Mouse (Mus musculus): ENCODE measurements around the gene Asphd1.

Gene Asphd1

GRCm38 (mm10) chr7:126949403-126949792 is at the start of gene Asphd1:
TSS of gene Asphd1 (minus strand) at chr7:126949582.
- DNase-seq (ENCODE audit: low spot score) = no peak

DNA sequence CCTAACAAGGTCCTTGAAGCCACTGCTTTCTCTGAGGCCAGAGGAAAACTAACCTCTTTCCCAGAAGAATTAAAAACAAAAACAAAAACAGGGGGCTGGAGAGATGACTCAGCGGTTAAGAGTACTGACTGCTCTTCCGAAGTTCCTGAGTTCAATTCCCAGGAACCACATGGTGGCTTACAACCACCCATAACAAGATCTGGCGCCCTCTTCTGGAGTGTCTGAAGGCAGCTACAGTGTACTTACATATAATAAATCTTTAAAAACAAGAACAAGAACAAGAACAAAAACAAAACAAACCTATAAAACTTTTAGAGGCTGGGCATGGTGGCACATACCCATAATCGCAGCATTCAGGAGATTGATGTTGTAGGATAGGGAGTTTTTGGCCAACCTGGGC is 47.1 kb upstream of the Asphd1 start:
- no peak for DNase-seq (ENCODE audit: low spot score)

GRCm38 (mm10) chr7:126988816-126989215 is 39.4 kb upstream of the Asphd1 start:
- DNase-seq (ENCODE audit: low spot score) = no peak

- no peak for DNase-seq (ENCODE audit: low spot score)
Observed at GRCm38 (mm10) chr7:126986319-126986718, 36.9 kb upstream of the Asphd1 start.

GRCm38 (mm10) chr7:126984667-126985444 is 35.5 kb upstream of the Asphd1 start:
- no peak for DNase-seq (ENCODE audit: low spot score)

GRCm38 (mm10) chr7:126983113-126983512 is 33.7 kb upstream of the Asphd1 start:
- no peak for DNase-seq (ENCODE audit: low spot score)

GRCm38 (mm10) chr7:126982054-126982453 is 32.7 kb upstream of the Asphd1 start:
- peak; percentile 42 for DNase-seq (ENCODE audit: low spot score)

GRCm38 (mm10) chr7:126981601-126982000 is 32.2 kb upstream of the Asphd1 start:
- no peak for DNase-seq (ENCODE audit: low spot score)

GRCm38 (mm10) chr7:126978841-126979240 is 29.5 kb upstream of the Asphd1 start:
- DNase-seq (ENCODE audit: low spot score) = no peak

- DNase-seq (ENCODE audit: low spot score) = no peak
Observed at GRCm38 (mm10) chr7:126976878-126977459, 27.6 kb upstream of the Asphd1 start.

DNA sequence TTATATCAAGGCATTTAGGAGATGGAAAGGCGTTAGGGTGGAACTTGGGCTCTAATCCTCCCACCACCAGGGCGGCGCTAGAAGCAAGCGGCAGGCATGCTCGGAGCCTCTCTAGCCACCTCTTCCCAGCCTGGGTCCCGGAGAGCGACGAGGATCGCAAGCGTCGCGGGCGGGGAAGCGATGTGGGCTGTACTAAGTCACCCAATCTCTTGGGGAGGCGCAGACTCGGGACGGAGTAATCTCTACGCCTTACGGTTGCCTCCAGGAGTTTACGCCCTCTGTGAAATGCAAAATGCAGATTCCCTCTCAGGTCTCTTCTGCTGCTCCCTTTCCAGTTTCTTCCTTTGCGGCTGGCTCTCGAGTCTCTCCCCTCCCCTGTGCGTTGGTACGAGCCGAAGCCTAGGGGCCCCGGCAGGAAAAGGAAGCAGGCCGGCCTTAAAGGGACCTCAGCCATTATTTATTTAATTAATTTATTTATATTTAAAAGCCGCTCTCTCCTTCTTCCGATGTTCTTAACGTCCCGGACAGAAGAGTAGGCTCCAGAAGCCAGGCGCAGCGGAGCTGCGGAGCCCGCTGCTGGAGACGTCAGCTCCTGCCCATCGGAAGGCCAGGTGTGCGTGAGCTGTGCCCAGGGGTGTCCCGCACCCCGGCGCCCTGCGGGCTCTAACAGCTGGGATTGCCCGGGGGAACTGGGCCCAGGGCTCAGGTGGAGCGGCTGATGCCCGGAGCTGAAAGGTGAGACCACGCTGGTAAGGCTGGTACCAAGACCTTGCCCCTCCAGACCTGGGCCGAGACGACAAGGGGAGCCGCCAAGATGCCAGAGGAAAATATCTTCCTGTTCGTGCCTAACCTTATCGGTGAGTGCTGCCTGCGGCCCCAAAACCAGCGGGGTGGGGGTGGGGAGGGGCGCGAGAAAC is 26.8 kb upstream of the Asphd1 start, which contains the start of gene Cdiptos:
Gene Cdiptos (minus strand): TSS at position 149 of the 917 bp plus-strand sequence.
- peak; percentile 92 for DNase-seq (ENCODE audit: low spot score)

DNA sequence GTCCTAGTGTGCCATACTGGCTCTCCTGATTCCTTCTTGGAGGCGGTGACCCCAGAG is 26.3 kb upstream of the Asphd1 start, which contains the start of gene Cdipt:
Gene Cdipt (plus strand): TSS at position 22 of the 57 bp plus-strand sequence.
- no peak for DNase-seq (ENCODE audit: low spot score)

- DNase-seq (ENCODE audit: low spot score) = no peak
Observed at GRCm38 (mm10) chr7:126975493-126975892, 26.1 kb upstream of the Asphd1 start.

- no peak for DNase-seq (ENCODE audit: low spot score)
Observed at GRCm38 (mm10) chr7:126967361-126967760, 18.0 kb upstream of the Asphd1 start.

DNA sequence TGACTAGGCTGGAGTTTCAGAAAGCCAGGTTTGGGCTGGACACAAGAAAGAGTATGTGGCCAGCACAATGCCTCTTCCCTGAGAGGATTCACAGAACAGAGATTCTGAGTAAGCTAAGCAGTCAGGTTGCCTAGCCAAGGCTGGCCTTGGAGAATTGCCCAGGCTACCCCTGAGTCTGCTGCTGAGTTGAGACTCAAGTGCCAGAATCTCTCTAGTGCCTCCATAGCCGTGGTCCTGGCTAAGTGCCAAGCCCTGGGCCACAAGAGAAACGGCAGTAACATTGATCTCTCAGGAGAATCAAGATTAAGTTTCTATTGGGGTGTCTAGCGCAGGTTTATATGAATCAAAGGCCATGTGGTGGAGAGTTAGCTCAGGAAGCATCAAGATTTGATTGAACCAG is 16.2 kb upstream of the Asphd1 start:
- no peak for DNase-seq (ENCODE audit: low spot score)

GRCm38 (mm10) chr7:126963548-126964286 is 14.3 kb upstream of the Asphd1 start:
- DNase-seq (ENCODE audit: low spot score) = peak; percentile 20

DNA sequence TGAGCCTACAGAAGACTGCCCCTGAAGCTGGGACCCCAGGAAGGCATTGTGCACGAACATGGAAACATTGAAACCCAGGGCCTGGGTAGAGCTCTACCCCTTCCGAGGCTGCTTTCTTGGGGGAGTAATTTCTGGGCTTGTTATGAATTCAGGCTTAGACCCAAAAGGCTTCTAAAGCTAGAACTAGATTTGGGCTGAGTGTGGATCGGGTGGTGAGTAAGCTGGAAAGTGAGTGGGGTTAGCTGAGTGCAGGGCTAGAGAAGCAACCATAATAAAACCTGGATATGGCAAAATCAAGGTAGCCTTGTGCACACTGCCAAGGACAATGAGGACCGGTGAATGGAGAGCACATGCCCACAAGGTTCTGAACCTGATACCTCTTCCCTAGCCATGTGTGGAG is 12.6 kb upstream of the Asphd1 start:
- DNase-seq (ENCODE audit: low spot score) = no peak

GRCm38 (mm10) chr7:126961095-126961494 is 11.7 kb upstream of the Asphd1 start:
- DNase-seq (ENCODE audit: low spot score) = no peak

GRCm38 (mm10) chr7:126959780-126960179 is 10.4 kb upstream of the Asphd1 start:
- no peak for DNase-seq (ENCODE audit: low spot score)

DNA sequence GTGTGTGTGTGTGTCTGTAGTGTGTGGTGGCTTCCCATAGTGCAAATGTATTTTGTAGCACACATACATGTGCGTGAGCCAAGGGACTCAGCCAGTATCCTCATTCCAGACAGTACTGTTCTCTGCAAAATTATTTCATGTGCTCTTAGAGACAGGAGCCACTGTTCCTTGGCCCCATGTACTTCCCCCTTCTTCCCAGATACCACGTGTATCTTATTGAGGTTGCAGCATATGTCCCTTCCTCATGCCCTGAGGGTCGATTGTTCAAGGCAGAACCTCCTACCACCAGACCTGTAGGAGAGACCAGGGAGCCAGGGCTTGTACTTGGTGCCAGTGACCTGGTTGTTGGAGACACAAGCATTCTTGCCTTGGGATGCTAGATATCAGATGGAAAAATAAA is 5.7 kb upstream of the Asphd1 start:
- DNase-seq (ENCODE audit: low spot score) = no peak

GRCm38 (mm10) chr7:126952646-126953045 is 3.3 kb upstream of the Asphd1 start:
- no peak for DNase-seq (ENCODE audit: low spot score)

DNA sequence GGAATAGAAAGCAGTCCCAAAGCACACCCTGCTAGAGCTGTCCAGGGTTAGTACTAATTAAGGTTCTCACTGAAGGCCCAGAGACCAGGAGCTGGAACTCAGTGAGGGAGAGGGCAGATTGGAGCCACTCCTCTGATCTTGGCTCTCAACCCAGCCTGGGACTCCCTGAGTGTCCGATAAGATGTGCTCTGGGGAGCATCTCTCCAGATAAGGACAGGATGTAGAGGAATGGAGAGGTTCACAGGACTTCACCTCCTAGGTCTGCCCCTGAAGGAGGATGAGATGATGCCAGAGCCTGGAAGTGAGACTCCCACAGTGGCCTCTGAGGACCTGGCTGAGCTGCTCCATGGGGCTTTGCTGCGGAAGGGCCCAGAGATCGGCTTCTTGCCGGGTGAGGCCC is 2.4 kb upstream of the Asphd1 start:
- no peak for DNase-seq (ENCODE audit: low spot score)

Measured in yolk sac, embryonic 10.5 days (tissue).